Mouse (Mus musculus): ENCODE data around the gene Cars. TPM values are rescaled to one million over a fixed set of nuclear protein-coding genes. Genes with fewer than 3 reads are reported as not detected.
A peak's percentile ranks its signal among the peaks of the same experiment; 100 is the strongest.
"Not testable (repeated sequence)": the region's sequence is repeated elsewhere in the genome, so short reads cannot be mapped to it uniquely, and the experiment has no call there.

Gene Cars
- total RNA-seq, 2 experiments from 2014 or later, result 53.2 to 57.8 TPM

GRCm38 (mm10) chr7:143588006-143588405 lies 11.9 kb downstream of the Cars start:
- DNase-seq (ENCODE audit: low spot score in 2 of 2), result no peak

DNA sequence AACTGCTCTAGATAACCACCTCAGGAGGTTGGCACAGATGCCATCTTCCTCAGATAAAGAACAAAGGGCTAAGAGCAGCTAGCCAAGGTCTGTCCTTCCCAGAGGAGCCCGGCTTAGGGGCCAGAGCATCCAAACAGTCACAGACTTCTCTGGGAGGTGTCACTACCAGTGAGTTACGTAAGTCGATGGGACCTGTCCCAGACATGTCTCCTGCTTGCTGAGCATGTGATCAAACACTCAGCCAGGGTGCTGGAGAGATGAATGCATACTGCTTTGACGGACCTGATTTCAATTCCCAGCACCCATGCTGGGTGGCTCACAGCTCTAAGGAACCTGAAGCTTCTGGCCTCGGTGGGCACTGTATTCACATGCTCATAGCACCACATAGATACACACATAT lies 12.3 kb downstream of the Cars start:
- DNase-seq (ENCODE audit: low spot score in 2 of 2), result no peak

DNA sequence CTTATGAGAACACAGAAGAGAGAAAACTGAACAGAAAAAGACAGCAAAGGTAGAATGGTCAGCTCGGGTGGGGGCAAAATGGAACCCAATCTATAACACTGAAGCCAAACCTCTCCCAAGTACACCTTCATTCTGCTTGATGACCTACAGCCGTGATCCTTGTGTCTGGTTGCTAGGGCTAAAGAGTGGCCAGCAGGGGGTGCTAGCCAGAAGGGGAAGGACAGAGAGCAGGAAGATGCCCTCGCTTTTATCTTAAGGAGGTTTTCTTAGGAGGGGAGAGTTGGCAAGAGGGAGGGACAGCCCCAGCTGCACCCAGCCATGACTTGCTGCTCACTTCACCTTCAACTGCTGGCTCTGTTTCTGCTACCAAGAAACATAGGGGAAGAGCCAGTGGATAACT lies 15.9 kb downstream of the Cars start:
- DNase-seq (ENCODE audit: low spot score in 2 of 2), result peak; percentile 67 to 78

DNA sequence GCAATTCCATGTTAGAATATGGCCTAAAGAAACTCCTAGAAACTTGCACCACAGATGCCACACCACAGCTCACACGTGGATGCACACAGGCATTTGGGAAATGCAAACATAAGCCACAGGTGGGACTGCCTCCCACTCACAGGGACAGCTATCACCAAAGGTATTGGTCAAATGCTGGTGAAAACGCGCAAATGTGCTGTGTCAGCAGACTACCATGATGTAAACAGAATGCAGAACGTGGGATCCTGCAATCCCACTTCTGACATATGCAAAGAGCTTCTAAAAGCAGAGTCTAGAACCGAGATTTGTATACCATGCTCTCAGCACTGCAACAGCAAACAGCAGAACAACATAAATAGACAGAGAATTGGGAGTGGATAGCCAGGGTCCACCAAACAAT lies 16.9 kb downstream of the Cars start:
- no peak for DNase-seq (ENCODE audit: low spot score in 2 of 2)

DNA sequence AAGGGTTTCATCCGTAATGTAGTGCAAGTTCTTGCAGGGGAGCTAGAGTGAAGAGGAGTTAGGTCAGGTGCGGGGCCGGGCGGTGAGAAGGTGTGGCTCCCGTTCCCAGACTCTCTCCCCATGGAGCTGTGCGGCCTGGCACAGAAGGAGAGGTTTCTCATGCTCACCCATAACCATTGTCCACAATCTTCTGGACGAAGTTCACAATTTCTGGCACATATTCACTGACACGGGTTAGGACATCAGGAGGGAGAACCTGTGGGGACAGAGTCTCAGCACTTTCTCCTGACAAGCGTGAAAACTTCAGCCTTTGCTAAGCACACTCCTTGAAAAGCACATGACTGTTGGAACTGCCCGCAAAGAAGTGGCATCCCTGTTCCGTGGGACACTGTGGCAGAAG lies 24.1 kb downstream of the Cars start:
- no peak for DNase-seq (ENCODE audit: low spot score in 2 of 2)

GRCm38 (mm10) chr7:143565648-143566039 lies 34.2 kb downstream of the Cars start:
- DNase-seq (ENCODE audit: low spot score in 2 of 2), result no peak

GRCm38 (mm10) chr7:143565015-143565647 lies 34.8 kb downstream of the Cars start:
- DNase-seq (ENCODE audit: low spot score in 2 of 2), result no peak

DNA sequence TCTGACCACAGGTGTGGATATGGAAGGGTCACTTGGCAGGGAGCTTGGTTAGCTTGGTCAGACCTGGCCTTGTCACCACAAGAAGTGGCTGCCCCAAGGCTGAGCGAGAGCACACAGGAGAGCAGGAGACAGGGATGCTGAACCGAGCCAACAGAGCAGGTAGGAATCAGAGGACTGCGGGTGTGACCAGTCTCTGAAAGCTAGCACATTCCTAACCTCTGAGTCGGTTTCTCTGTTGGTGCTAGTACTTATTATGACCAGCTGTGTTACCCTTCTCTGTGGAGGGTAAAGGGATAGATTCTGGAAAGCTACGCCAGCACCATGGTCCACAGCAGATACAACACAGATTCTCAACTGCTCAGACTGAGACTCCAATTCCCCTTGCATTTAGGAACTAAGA lies 36.1 kb downstream of the Cars start:
- no peak for DNase-seq (ENCODE audit: low spot score in 2 of 2)

GRCm38 (mm10) chr7:143557616-143558015 lies 42.3 kb downstream of the Cars start:
- DNase-seq (ENCODE audit: low spot score in 2 of 2), result no peak

GRCm38 (mm10) chr7:143556964-143557610 lies 42.8 kb downstream of the Cars start:
- no peak for DNase-seq (ENCODE audit: low spot score in 2 of 2)

DNA sequence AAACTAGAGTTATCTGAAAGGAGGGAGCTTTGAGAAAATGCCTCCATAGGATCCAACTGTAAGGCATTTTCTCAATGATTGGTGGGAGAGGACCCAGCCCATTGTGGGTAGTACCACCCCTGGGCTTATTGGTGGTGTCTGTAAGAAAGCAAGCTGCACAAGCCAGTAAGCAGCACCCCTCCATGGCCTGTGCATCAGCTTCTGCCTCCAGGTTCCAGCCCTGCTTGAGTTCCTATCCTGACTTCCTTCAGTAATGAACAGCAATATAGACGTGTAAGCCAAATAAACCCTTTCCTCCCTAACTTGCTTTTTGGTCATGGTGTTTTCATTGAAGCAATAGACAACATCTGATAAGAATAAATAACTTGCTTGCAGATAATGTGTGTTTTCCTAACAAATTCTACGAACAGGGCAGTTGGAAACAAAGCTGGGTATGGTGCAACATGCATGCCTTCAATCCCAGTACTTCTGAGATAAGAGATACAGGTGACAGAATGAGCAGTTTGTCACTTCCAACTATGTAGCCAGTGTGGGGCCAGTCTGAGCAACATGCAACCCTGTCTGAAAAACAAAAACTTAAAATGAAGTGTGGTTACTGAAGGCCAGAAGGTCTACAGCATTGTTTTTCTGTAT lies 50.2 kb downstream of the Cars start:
- no peak for DNase-seq (ENCODE audit: low spot score in 2 of 2)

GRCm38 (mm10) chr7:143548976-143549457 lies 50.9 kb downstream of the Cars start, which contains the start of gene Nap1l4:
Gene Nap1l4, minus strand, starts transcription at chr7:143549106.
- peak; percentile 97 to 100 for DNase-seq (ENCODE audit: low spot score in 2 of 2)

- DNase-seq (ENCODE audit: low spot score in 2 of 2), result no peak
Measured at GRCm38 (mm10) chr7:143548231-143548961, 51.5 kb downstream of the Cars start.

DNA sequence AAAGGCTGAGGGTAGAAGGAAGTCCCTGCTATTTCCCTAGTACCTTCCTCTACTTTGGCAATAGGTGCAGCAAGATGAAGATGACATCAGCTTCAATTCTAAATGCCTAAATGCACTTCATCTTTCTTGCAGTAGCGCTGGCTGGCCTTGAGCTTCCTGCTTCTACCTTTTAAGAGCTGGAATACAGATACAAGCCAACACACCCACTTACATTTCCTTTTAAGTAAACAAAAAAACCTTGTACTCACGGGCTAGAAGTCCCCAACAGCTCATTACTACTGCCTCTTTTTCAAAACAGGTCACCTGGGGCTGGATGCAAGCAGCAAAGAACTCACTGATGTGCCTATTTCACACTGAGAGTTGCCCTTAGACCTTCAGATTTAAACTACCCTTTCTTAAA lies 53.3 kb downstream of the Cars start:
- no peak for DNase-seq (ENCODE audit: low spot score in 2 of 2)

- DNase-seq (ENCODE audit: low spot score in 2 of 2), result peak in 1 of 2 experiments; percentile 24
Measured at GRCm38 (mm10) chr7:143544368-143544767, 55.5 kb downstream of the Cars start.

GRCm38 (mm10) chr7:143538671-143539070 lies 61.2 kb downstream of the Cars start:
- no peak for DNase-seq (ENCODE audit: low spot score in 2 of 2)

DNA sequence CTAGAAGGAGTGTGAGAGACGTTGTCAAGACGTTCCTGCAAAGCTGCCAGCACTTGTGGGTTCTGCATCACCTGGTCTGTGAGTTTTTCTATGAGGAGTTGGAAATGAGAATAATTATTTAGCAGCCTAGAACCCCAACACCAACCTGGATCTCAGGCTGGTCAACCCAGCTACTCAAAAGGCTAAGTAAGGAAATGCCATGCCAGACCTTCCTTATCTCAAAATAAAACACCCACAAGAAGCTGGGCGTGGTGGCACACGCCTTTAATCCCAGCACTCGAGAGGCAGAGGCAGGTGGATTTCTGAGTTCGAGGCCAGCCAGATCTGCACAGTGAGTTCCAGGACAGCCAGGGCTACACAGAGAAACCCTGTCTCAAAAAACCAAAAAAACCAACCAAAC lies 61.7 kb downstream of the Cars start:
- DNase-seq (ENCODE audit: low spot score in 2 of 2), result not testable (repeated sequence)

- no peak for DNase-seq (ENCODE audit: low spot score in 2 of 2)
Measured at GRCm38 (mm10) chr7:143536251-143536650, 63.6 kb downstream of the Cars start.

DNA sequence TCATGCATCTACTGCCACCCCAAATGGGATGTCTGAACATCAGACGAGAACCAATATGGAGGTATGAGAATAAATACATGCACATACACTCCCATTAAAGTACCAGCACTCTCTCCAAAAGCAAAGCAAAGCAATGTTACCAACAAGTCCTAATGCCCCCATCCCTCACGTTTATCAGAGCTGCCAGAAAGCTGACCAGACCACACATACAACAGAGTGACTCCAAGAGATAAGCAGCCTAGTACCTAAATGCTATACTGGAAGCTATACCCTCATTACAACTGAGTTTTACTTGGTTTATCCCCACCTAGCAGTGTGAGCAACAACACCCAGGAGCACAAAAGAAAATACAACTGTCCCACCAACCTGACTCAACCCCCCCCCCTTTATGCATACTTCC lies 66.6 kb downstream of the Cars start:
- no peak for DNase-seq (ENCODE audit: low spot score in 2 of 2)

- no peak for DNase-seq (ENCODE audit: low spot score in 2 of 2)
Measured at GRCm38 (mm10) chr7:143532410-143532809, 67.5 kb downstream of the Cars start.

- no peak for DNase-seq (ENCODE audit: low spot score in 2 of 2)
Measured at GRCm38 (mm10) chr7:143519333-143519732, 80.6 kb downstream of the Cars start.

- DNase-seq (ENCODE audit: low spot score in 2 of 2), result no peak
Measured at GRCm38 (mm10) chr7:143514416-143514768, 85.5 kb downstream of the Cars start.
